Mouse (Mus musculus): ENCODE results near the gene Crtap. TPM values are rescaled to one million over a fixed set of nuclear protein-coding genes. Genes with fewer than 3 reads are reported as not detected.
"Not testable (repeated sequence)": the region's sequence is repeated elsewhere in the genome, so short reads cannot be mapped to it uniquely, and the experiment has no call there.

The Crtap gene
- polyA plus RNA-seq, 1 experiment from 2014 or later: 36.8 TPM

DNA sequence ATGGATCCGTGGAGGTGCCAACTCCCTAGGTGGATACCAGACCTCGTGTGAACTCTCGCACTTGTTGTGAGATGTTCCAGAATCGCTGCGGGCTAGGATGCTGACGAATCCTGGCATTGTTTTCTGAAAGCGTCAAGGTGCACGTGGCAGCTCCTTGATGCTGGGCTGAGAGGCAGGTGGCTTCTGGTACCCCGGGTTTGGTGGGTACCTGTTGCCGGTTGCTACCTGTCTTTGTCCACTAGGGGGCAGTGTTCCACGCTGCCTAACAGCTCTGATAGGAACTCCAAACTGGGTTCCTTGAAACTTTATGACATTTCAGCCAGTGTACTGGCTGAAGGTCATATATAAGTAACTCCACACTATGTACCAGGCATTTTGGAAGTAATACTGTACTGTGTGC is 25.2 kb upstream of the Crtap start:
- no peak for ATAC-seq (ENCODE audit: low FRiP score)
- H3K27ac ChIP-seq: no peak overlapping the region
- H3K27me3 ChIP-seq: no peaks in the 10 kb centered on the region
- WGBS: 22% methylated on average over 11 of the region's 11 CpGs
- H3K4me1 ChIP-seq: no peaks in the 10 kb centered on the region
- no peak overlapping the region for H3K4me3 ChIP-seq (replicated peaks)
- no peak overlapping the region for H3K9ac ChIP-seq
- H3K4me2 ChIP-seq: no peak overlapping the region
- H3K36me3 ChIP-seq (replicated peaks): peaks cover 9% of the 10 kb centered on the region
- peaks cover 9% of the 10 kb centered on the region; the same call in 1 of the 2 replicates for H3K9me3 ChIP-seq

GRCm38 (mm10) chr9:114413866-114414265 is 23.4 kb upstream of the Crtap start:
- no peak overlapping the region for H3K9ac ChIP-seq
- no peak for ATAC-seq (ENCODE audit: low FRiP score)
- 91% methylated on average over 12 of the region's 12 CpGs for WGBS
- H3K9me3 ChIP-seq: peaks cover 9% of the 10 kb centered on the region; the same call in 1 of the 2 replicates
- no peak overlapping the region for H3K27ac ChIP-seq
- no peak overlapping the region for H3K4me2 ChIP-seq
- no peaks in the 10 kb centered on the region for H3K27me3 ChIP-seq
- H3K4me1 ChIP-seq: no peaks in the 10 kb centered on the region
- peaks cover 21% of the 10 kb centered on the region for H3K36me3 ChIP-seq (replicated peaks)
- no peak overlapping the region for H3K4me3 ChIP-seq (replicated peaks)

DNA sequence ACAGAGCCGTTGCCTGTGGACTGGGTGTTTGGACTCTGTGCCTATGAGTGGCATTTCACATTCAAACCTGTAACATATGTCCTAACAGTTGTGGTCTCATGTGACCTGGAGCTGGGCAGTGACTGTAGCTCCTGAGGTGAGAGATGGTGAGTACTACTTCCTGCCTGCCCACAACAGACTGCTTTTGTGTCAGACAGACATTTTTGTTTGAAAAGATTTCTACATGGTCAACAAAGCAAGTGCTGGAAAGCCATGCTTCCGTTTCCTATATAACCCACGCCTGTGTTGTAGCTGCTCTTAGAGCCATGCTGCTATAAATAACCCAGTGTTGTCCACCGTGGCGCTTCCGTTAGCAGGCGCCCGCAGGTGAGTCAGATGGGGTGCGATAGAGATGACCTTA is 21.9 kb upstream of the Crtap start:
- 91% methylated on average over 9 of the region's 9 CpGs for WGBS
- H3K9ac ChIP-seq: no peak overlapping the region
- no peaks in the 10 kb centered on the region for H3K4me1 ChIP-seq
- ATAC-seq (ENCODE audit: low FRiP score): no peak
- H3K36me3 ChIP-seq (replicated peaks): peaks cover 29% of the 10 kb centered on the region
- H3K27ac ChIP-seq: no peak overlapping the region
- peaks cover 9% of the 10 kb centered on the region; the same call in 1 of the 2 replicates for H3K9me3 ChIP-seq
- H3K27me3 ChIP-seq: no peaks in the 10 kb centered on the region
- H3K4me3 ChIP-seq (replicated peaks): no peak overlapping the region
- no peak overlapping the region for H3K4me2 ChIP-seq

DNA sequence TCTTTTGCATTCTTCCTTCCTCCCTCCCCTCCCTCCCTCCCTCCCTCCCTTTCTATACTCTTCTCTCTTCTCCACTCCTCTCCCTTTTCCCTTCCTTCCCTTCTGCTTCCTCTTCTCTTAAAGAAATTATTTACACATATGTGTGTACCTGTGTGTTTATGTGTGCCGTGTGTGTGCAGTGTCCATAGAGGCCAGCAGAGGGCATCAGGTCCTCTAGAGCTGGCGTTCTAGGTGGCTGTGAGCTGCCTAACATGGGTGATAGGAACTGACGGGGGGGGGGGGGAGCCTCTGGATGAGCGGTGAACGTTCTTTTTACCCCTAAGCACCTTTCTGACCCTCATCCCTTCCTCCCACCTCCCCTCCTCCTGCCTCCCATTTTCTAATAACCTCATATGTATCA is 20.8 kb upstream of the Crtap start:
- Histone ChIP-seq H3K27ac (no peak overlapping the region), H3K4me1 (no peaks in the 10 kb centered on the region), H3K9me3 (peaks cover 9% of the 10 kb centered on the region; the same call in 1 of the 2 replicates), H3K27me3 (no peaks in the 10 kb centered on the region), H3K36me3 (replicated peaks) (peaks cover 38% of the 10 kb centered on the region), H3K9ac (no peak overlapping the region), H3K4me2 (no peak overlapping the region), H3K4me3 (replicated peaks) (no peak overlapping the region)
- WGBS: 88% methylated on average over 5 of the region's 5 CpGs
- ATAC-seq (ENCODE audit: low FRiP score): no peak

DNA sequence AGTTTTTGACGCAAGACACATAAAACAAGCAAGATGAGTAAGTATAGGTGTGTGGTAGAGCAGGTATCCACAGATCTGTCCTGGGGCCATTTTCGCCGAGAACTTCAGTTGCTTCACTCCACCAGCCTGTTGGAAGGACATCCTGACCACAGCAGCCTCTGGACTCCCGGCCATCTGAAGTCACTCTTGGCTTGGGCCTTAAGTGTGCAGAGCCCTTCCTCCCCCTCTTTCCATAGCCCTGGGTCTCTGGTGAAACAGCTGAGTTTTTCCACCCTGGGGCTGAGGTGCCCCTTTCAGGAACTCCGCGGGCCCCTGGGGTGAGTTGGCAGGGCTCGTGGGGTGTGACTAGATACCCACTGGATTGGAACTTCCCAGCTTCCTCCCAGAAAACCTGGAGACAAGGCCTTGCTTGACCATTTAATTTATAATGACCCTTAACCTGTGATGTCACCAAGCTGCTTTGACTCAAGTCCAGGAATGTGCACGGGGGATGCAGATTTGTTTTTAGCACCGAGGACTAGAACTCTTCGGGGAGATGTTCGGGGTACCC is 19.9 kb upstream of the Crtap start:
- peaks cover 47% of the 10 kb centered on the region for H3K36me3 ChIP-seq (replicated peaks)
- no peaks in the 10 kb centered on the region for H3K27me3 ChIP-seq
- H3K9ac ChIP-seq: no peak overlapping the region
- H3K9me3 ChIP-seq: peaks cover 9% of the 10 kb centered on the region; the same call in 1 of the 2 replicates
- no peak for ATAC-seq (ENCODE audit: low FRiP score)
- no peak overlapping the region for H3K27ac ChIP-seq
- no peak overlapping the region for H3K4me2 ChIP-seq
- H3K4me3 ChIP-seq (replicated peaks): no peak overlapping the region
- H3K4me1 ChIP-seq: no peaks in the 10 kb centered on the region
- WGBS: 97% methylated on average over 11 of the region's 11 CpGs

DNA sequence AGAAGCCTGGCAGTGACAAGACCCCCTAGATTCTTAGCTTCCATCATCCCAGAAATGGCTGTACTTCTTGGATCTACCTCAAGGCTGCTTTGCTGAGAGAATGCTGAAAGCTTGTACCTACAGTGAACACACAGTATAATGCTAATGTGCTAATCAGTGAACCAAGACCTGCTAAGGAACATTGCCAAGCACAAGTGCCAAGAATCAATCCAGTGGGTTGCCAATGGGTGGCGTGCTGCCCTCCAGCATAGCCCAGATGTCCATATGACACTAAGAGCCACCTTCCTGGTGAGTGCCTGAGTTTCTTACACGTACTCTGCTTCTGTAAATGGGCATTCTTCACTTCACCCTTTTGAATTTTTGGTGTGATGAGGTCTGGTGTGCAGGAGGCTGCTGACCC is 17.2 kb upstream of the Crtap start:
- no peak overlapping the region for H3K4me2 ChIP-seq
- H3K9me3 ChIP-seq: peaks cover 9% of the 10 kb centered on the region; the same call in 1 of the 2 replicates
- ATAC-seq (ENCODE audit: low FRiP score): no peak
- H3K27me3 ChIP-seq: no peaks in the 10 kb centered on the region
- H3K4me1 ChIP-seq: no peaks in the 10 kb centered on the region
- H3K4me3 ChIP-seq (replicated peaks): no peak overlapping the region
- 91% methylated on average over 2 of the region's 2 CpGs for WGBS
- peaks cover 58% of the 10 kb centered on the region for H3K36me3 ChIP-seq (replicated peaks)
- H3K27ac ChIP-seq: no peak overlapping the region
- no peak overlapping the region for H3K9ac ChIP-seq

DNA sequence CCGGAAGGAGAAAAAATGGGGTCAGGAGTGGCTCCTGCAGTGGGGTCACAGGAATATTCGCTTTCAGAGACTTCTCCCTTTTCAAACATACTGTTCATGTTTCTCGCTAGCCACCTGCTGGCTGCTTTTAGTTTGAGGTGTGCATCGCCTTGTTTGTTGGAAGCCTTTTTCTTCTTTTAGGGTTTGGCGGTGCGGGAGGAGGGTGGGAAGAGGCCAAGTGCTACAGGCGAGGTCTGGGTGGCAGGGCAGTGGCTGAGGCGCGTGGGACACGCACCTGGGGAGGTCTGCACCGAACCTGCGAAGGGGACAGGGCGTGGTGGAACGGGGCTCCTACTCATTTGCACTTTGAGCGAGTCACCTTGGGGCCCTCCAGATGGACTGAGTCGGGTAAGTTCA is 11.2 kb upstream of the Crtap start:
- Histone ChIP-seq H3K9ac (peak overlapping the region; percentile 80), H3K27ac (peak overlapping the region; percentile 88), H3K27me3 (no peaks in the 10 kb centered on the region), H3K4me3 (replicated peaks) (peak overlapping the region; percentile 81), H3K4me1 (peaks cover 12% of the 10 kb centered on the region), H3K4me2 (peak overlapping the region; percentile 75), H3K9me3 (no peaks in the 10 kb centered on the region), H3K36me3 (replicated peaks) (peaks cover 24% of the 10 kb centered on the region)
- WGBS: 4% methylated on average over 16 of the region's 16 CpGs
- ATAC-seq (ENCODE audit: low FRiP score): peak; percentile 3; the same call in 1 of the 2 replicates

- ATAC-seq (ENCODE audit: low FRiP score): peak; percentile 99
- H3K27me3 ChIP-seq: no peaks in the 10 kb centered on the region
- peaks cover 18% of the 10 kb centered on the region for H3K36me3 ChIP-seq (replicated peaks)
- under 1% methylated on average over 73 of the region's 73 CpGs for WGBS
- peak within 1 kb of the TSS; percentile 81 for H3K4me3 ChIP-seq (replicated peaks)
- no peaks in the 10 kb centered on the region for H3K9me3 ChIP-seq
- H3K4me2 ChIP-seq: peak within 1 kb of the TSS; percentile 75
- H3K4me1 ChIP-seq: peaks cover 12% of the 10 kb centered on the region
- peak within 1 kb of the TSS; percentile 88 for H3K27ac ChIP-seq
- peak within 1 kb of the TSS; percentile 80 for H3K9ac ChIP-seq
Measured at GRCm38 (mm10) chr9:114400949-114401684, 10.6 kb upstream of the Crtap start, which contains the start of the genes Glb1 and Tmppe. Glb1 (plus strand) TSS chr9:114401076. Tmppe (plus strand) TSS chr9:114401105.

DNA sequence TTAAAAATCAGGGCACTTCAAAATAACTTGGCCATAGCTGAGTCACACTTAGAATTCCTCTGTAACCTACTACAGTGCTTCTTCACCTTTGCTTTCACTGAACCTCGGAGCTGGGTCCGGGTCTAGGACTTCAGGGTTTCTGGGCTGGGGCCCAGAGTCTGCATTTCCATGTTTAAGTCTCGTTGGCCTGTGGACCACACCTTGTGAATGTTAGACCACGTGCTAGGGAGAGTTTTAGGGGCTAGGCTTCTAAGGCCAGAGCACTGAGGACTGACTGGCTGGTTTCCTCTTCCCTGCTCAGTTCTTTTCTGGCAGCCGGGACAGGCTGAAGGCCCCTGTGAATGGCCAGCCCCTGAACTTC is 10.1 kb upstream of the Crtap start:
- Histone ChIP-seq H3K4me3 (replicated peaks) (peak overlapping the region; percentile 81), H3K36me3 (replicated peaks) (peaks cover 12% of the 10 kb centered on the region), H3K27ac (peak overlapping the region; percentile 76), H3K4me1 (peaks cover 12% of the 10 kb centered on the region), H3K9ac (no peak overlapping the region), H3K9me3 (no peaks in the 10 kb centered on the region), H3K27me3 (no peaks in the 10 kb centered on the region), H3K4me2 (peak overlapping the region; percentile 75)
- WGBS: 27% methylated on average over 5 of the region's 5 CpGs
- ATAC-seq (ENCODE audit: low FRiP score): peak; percentile 73

DNA sequence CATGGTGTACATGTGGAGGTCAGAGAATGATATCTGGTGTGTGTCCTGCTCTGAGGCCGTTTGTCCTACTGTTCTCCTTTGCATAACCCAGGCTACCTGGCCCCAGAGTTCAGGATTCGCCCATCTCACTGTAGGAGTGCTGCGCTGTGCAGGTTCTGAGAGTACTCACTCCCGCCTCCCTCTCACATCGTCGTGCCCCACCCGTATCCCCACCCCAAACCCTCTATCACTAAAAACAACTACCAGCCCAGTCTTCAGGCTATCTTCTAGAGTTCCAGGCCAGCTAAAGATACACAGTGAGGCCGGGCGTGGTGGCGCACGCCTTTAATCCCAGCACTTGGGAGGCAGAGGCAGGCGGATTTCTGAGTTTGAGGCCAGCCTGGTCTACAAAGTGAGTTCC is 9.2 kb upstream of the Crtap start:
- Histone ChIP-seq H3K9ac (no peak overlapping the region), H3K36me3 (replicated peaks) (peaks cover 4% of the 10 kb centered on the region), H3K9me3 (no peaks in the 10 kb centered on the region), H3K27ac (no peak overlapping the region), H3K4me3 (replicated peaks) (no peak overlapping the region), H3K4me2 (no peak overlapping the region), H3K4me1 (peaks cover 12% of the 10 kb centered on the region), H3K27me3 (no peaks in the 10 kb centered on the region)
- no peak for ATAC-seq (ENCODE audit: low FRiP score)
- 91% methylated on average over 12 of the region's 12 CpGs for WGBS

GRCm38 (mm10) chr9:114395258-114395657 is 4.8 kb upstream of the Crtap start:
- WGBS: 86% methylated on average over 4 of the region's 4 CpGs
- no peak for ATAC-seq (ENCODE audit: low FRiP score)
- H3K36me3 ChIP-seq (replicated peaks): no peaks in the 10 kb centered on the region

DNA sequence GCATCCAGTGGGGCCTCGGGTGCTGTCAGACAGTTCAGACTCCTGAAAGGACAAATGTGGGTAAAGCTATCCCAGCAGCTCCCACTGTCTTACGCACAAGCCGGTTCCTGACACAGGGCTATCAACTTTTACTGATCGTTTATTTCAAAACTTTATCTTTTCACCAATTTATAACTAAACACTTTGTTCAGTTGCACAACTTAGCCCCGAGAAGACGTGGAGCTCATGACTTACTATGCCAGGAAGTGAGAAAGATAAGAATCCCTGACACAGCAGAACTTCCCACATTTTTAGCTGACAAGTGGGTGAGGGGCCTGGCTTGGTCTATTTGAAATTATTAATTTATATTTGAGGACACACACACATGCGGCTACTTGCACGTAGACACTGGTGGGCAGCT is 4.2 kb upstream of the Crtap start:
- Histone ChIP-seq H3K9ac (no peak overlapping the region), H3K36me3 (replicated peaks) (no peaks in the 10 kb centered on the region), H3K27ac (no peak overlapping the region), H3K4me1 (peaks cover 6% of the 10 kb centered on the region), H3K9me3 (no peaks in the 10 kb centered on the region), H3K4me2 (no peak overlapping the region), H3K4me3 (replicated peaks) (no peak overlapping the region), H3K27me3 (peaks cover 3% of the 10 kb centered on the region; the same call in 1 of the 2 replicates)
- 91% methylated on average over 8 of the region's 8 CpGs for WGBS
- no peak for ATAC-seq (ENCODE audit: low FRiP score)

More at GRCm38 (mm10) chr9:114395258-114395657, 4.8 kb upstream of the Crtap start:
- peaks cover 3% of the 10 kb centered on the region; the same call in 1 of the 2 replicates for H3K27me3 ChIP-seq
- no peak overlapping the region for H3K4me3 ChIP-seq (replicated peaks)
- H3K9me3 ChIP-seq: no peaks in the 10 kb centered on the region
- no peak overlapping the region for H3K27ac ChIP-seq
- no peak overlapping the region for H3K4me2 ChIP-seq
- peaks cover 6% of the 10 kb centered on the region for H3K4me1 ChIP-seq
- no peak overlapping the region for H3K9ac ChIP-seq

DNA sequence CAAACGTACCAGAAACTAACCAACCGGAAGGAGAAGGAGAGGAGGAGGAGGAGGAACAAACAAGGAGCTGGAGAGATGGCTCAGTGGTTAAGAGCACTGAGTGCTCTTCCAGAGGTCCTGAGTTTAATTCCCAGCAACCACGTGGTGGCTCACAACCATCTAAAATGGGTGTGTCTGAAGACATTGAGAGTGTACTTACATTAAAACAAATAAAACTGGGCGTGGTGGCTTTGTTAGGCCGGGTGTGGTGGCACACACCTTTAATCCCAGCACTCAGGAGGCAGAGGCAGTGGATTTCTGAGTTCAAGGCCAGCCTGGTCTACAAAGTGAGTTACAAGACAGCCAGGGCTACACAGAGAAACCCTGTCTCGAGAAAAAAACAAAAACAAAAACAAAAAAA is 3.7 kb upstream of the Crtap start:
- not testable (repeated sequence) for ATAC-seq (ENCODE audit: low FRiP score); H3K9me3 ChIP-seq; H3K27me3 ChIP-seq; H3K4me2 ChIP-seq; H3K36me3 ChIP-seq (replicated peaks); H3K4me3 ChIP-seq (replicated peaks); H3K4me1 ChIP-seq; H3K9ac ChIP-seq; H3K27ac ChIP-seq
- WGBS: 64% methylated on average over 6 of the region's 6 CpGs

Measured in forebrain, embryonic 12.5 days (tissue).